Mouse (Mus musculus) NIH3T3 (cell line): ENCODE measurements around the gene Slc22a17.

Experiments used
- DNase-seq: peaks from one replicate; pipeline ENCODE4 v3.0.0-alpha.2; 2012; ENCODE audit warnings: low read depth

Slc22a17 gene

GRCm38 (mm10) chr14:54863501-54864312 is 49.2 kb downstream of the Slc22a17 start:
- DNase-seq = peak; percentile 92

GRCm38 (mm10) chr14:54860511-54860910 is 52.4 kb downstream of the Slc22a17 start:
- DNase-seq = peak; percentile 77

- no peak for DNase-seq
These were observed 55.0 kb downstream of the Slc22a17 start for GRCm38 (mm10) chr14:54857891-54858290.

GRCm38 (mm10) chr14:54856703-54857102 is 56.2 kb downstream of the Slc22a17 start:
- no peak for DNase-seq
